Mouse (Mus musculus): ENCODE results near the gene Tmem63a. TPM values are rescaled to one million over a fixed set of nuclear protein-coding genes. Genes with fewer than 3 reads are reported as not detected.
"Not testable (repeated sequence)": the region's sequence is repeated elsewhere in the genome, so short reads cannot be mapped to it uniquely, and the experiment has no call there.

The Tmem63a gene
- 9.1 and 9.3 TPM in 2 replicates for polyA plus RNA-seq (2014; fragmentation: Nextera tagmentation; extraction: Ambion mirVana)

GRCm38 (mm10) chr1:180942166-180943031, at the start of gene Tmem63a:
Tmem63a (plus strand) TSS chr1:180942344.
- Histone ChIP-seq H3K9ac (ENCODE audit: low read length) (peak within 1 kb of the TSS; percentile 87), H3K27me3 (ENCODE audit: control insufficient read depth, insufficient read depth, low read length) (peaks cover 8% of the 10 kb centered on the region; the same call in 1 of the 2 replicates), H3K36me3 (ENCODE audit: control insufficient read depth, insufficient read depth, low read length) (peaks cover 9% of the 10 kb centered on the region), H3K4me3 (ENCODE audit: control insufficient read depth in 1 of 2, insufficient read depth in 1 of 2, low read depth in 1 of 2, low read length in 2 of 2) (peak within 1 kb of the TSS; percentile 91 to 92), H3K4me1 (ENCODE audit: control insufficient read depth in 2 of 2, insufficient read depth in 2 of 2, low read length in 2 of 2) (peaks cover 25 to 40% of the 10 kb centered on the region in 2 experiments; a peak in 3 of 4 replicates), H3K9me3 (ENCODE audit: control insufficient read depth, low read length) (no peaks in the 10 kb centered on the region), H3K4me2 (ENCODE audit: low read length) (peak within 1 kb of the TSS; percentile 88), H3K27ac (replicated peaks in 1 of 2; ENCODE audit: control insufficient read depth in 1 of 2, insufficient read depth in 1 of 2, low read depth in 2 of 2, low read length in 2 of 2) (peak within 1 kb of the TSS; percentile 86 to 88)
- peak; percentile 45 for ATAC-seq (ENCODE audit: insufficient number of reproducible peaks, insufficient read depth, low FRiP score, low read depth)
- under 1% methylated on average over 68 of the region's 73 CpGs for WGBS

GRCm38 (mm10) chr1:180892808-180893207, 49.3 kb upstream of the Tmem63a start, which contains the start of gene Lefty2:
Lefty2 (plus strand) TSS chr1:180893108.
- Histone ChIP-seq H3K36me3 (ENCODE audit: control insufficient read depth, insufficient read depth, low read length) (no peaks in the 10 kb centered on the region), H3K4me1 (ENCODE audit: control insufficient read depth in 2 of 2, insufficient read depth in 2 of 2, low read length in 2 of 2) (peaks cover 9 to 14% of the 10 kb centered on the region in 2 experiments), H3K9ac (ENCODE audit: low read length) (no peak within 1 kb of the TSS), H3K27me3 (ENCODE audit: control insufficient read depth, insufficient read depth, low read length) (peaks cover 39% of the 10 kb centered on the region), H3K27ac (replicated peaks in 1 of 2; ENCODE audit: control insufficient read depth in 1 of 2, insufficient read depth in 1 of 2, low read depth in 2 of 2, low read length in 2 of 2) (no peak within 1 kb of the TSS), H3K4me2 (ENCODE audit: low read length) (no peak within 1 kb of the TSS), H3K4me3 (ENCODE audit: control insufficient read depth in 1 of 2, insufficient read depth in 1 of 2, low read depth in 1 of 2, low read length in 2 of 2) (no peak within 1 kb of the TSS), H3K9me3 (ENCODE audit: control insufficient read depth, low read length) (no peaks in the 10 kb centered on the region)
- 37% methylated on average over 10 of the region's 10 CpGs for WGBS
- ATAC-seq (ENCODE audit: insufficient number of reproducible peaks, insufficient read depth, low FRiP score, low read depth), result no peak

- not testable (repeated sequence) for ATAC-seq (ENCODE audit: insufficient number of reproducible peaks, insufficient read depth, low FRiP score, low read depth); H3K27ac ChIP-seq (replicated peaks in 1 of 2; ENCODE audit: control insufficient read depth in 1 of 2, insufficient read depth in 1 of 2, low read depth in 2 of 2, low read length in 2 of 2); H3K9me3 ChIP-seq (ENCODE audit: control insufficient read depth, low read length); H3K4me1 ChIP-seq (ENCODE audit: control insufficient read depth in 2 of 2, insufficient read depth in 2 of 2, low read length in 2 of 2); H3K9ac ChIP-seq (ENCODE audit: low read length); H3K36me3 ChIP-seq (ENCODE audit: control insufficient read depth, insufficient read depth, low read length)
- Histone ChIP-seq H3K4me3 (ENCODE audit: control insufficient read depth in 1 of 2, insufficient read depth in 1 of 2, low read depth in 1 of 2, low read length in 2 of 2) (peak overlapping the region; percentile 5 to 22; a peak in 3 of 4 replicates), H3K4me2 (ENCODE audit: low read length) (peak overlapping the region; percentile 49), H3K27me3 (ENCODE audit: control insufficient read depth, insufficient read depth, low read length) (peaks cover 39% of the 10 kb centered on the region)
- 2% methylated on average over 43 of the region's 51 CpGs for WGBS
Observed at GRCm38 (mm10) chr1:180894088-180894987, 47.8 kb upstream of the Tmem63a start.

GRCm38 (mm10) chr1:180901107-180901506, 41.0 kb upstream of the Tmem63a start:
- Histone ChIP-seq H3K4me1 (ENCODE audit: control insufficient read depth in 2 of 2, insufficient read depth in 2 of 2, low read length in 2 of 2) (peaks cover 8 to 15% of the 10 kb centered on the region in 2 experiments), H3K9ac (ENCODE audit: low read length) (no peak overlapping the region), H3K27ac (replicated peaks in 1 of 2; ENCODE audit: control insufficient read depth in 1 of 2, insufficient read depth in 1 of 2, low read depth in 2 of 2, low read length in 2 of 2) (no peak overlapping the region), H3K4me3 (ENCODE audit: control insufficient read depth in 1 of 2, insufficient read depth in 1 of 2, low read depth in 1 of 2, low read length in 2 of 2) (no peak overlapping the region), H3K9me3 (ENCODE audit: control insufficient read depth, low read length) (no peaks in the 10 kb centered on the region), H3K36me3 (ENCODE audit: control insufficient read depth, insufficient read depth, low read length) (peaks cover 2% of the 10 kb centered on the region), H3K27me3 (ENCODE audit: control insufficient read depth, insufficient read depth, low read length) (no peaks in the 10 kb centered on the region), H3K4me2 (ENCODE audit: low read length) (no peak overlapping the region)
- ATAC-seq (ENCODE audit: insufficient number of reproducible peaks, insufficient read depth, low FRiP score, low read depth), result no peak
- WGBS, result 2% methylated on average over 4 of the region's 4 CpGs

GRCm38 (mm10) chr1:180902915-180903314, 39.2 kb upstream of the Tmem63a start:
- WGBS, result 22% methylated on average over 5 of the region's 5 CpGs
- H3K9ac ChIP-seq (ENCODE audit: low read length), result no peak overlapping the region
- no peaks in the 10 kb centered on the region for H3K27me3 ChIP-seq (ENCODE audit: control insufficient read depth, insufficient read depth, low read length)
- H3K4me2 ChIP-seq (ENCODE audit: low read length), result no peak overlapping the region
- H3K4me1 ChIP-seq (ENCODE audit: control insufficient read depth in 2 of 2, insufficient read depth in 2 of 2, low read length in 2 of 2), result peaks cover 8 to 15% of the 10 kb centered on the region in 2 experiments
- ATAC-seq (ENCODE audit: insufficient number of reproducible peaks, insufficient read depth, low FRiP score, low read depth), result no peak
- H3K27ac ChIP-seq (replicated peaks in 1 of 2; ENCODE audit: control insufficient read depth in 1 of 2, insufficient read depth in 1 of 2, low read depth in 2 of 2, low read length in 2 of 2), result no peak overlapping the region
- H3K4me3 ChIP-seq (ENCODE audit: control insufficient read depth in 1 of 2, insufficient read depth in 1 of 2, low read depth in 1 of 2, low read length in 2 of 2), result no peak overlapping the region
- H3K36me3 ChIP-seq (ENCODE audit: control insufficient read depth, insufficient read depth, low read length), result peaks cover 20% of the 10 kb centered on the region
- no peaks in the 10 kb centered on the region for H3K9me3 ChIP-seq (ENCODE audit: control insufficient read depth, low read length)

GRCm38 (mm10) chr1:180903666-180904038, 38.5 kb upstream of the Tmem63a start:
- H3K9ac ChIP-seq (ENCODE audit: low read length), result peak overlapping the region; percentile 86
- H3K9me3 ChIP-seq (ENCODE audit: control insufficient read depth, low read length), result no peaks in the 10 kb centered on the region
- H3K27me3 ChIP-seq (ENCODE audit: control insufficient read depth, insufficient read depth, low read length), result no peaks in the 10 kb centered on the region
- peak overlapping the region; percentile 8 to 77; a peak in 3 of 4 replicates for H3K4me3 ChIP-seq (ENCODE audit: control insufficient read depth in 1 of 2, insufficient read depth in 1 of 2, low read depth in 1 of 2, low read length in 2 of 2)
- H3K4me1 ChIP-seq (ENCODE audit: control insufficient read depth in 2 of 2, insufficient read depth in 2 of 2, low read length in 2 of 2), result peaks cover 8 to 15% of the 10 kb centered on the region in 2 experiments
- WGBS, result 43% methylated on average over 10 of the region's 10 CpGs
- H3K36me3 ChIP-seq (ENCODE audit: control insufficient read depth, insufficient read depth, low read length), result peaks cover 28% of the 10 kb centered on the region
- ATAC-seq (ENCODE audit: insufficient number of reproducible peaks, insufficient read depth, low FRiP score, low read depth), result no peak
- H3K27ac ChIP-seq (replicated peaks in 1 of 2; ENCODE audit: control insufficient read depth in 1 of 2, insufficient read depth in 1 of 2, low read depth in 2 of 2, low read length in 2 of 2), result peak overlapping the region; percentile 57 to 69; a peak in 3 of 4 replicates
- H3K4me2 ChIP-seq (ENCODE audit: low read length), result peak overlapping the region; percentile 92
